Mouse (Mus musculus) liver, postnatal 0 days (tissue): Measurements from ENCODE around the gene Sephs1. TPM values are rescaled to one million over a fixed set of nuclear protein-coding genes. Genes with fewer than 3 reads are reported as not detected.

ENCODE experiments used
- ATAC-seq: fragments of 200-750 bp; cut with Nextera tagmentation; 2 replicates; pipeline ENCODE4 v1.8.0; 2017; ENCODE audit warnings: mild to moderate bottlenecking, moderate library complexity
- DNase-seq: peaks from one replicate; pipeline ENCODE4 v3.0.0-alpha.2; 2016
- H3K27ac ChIP-seq: fragments of 300-500 bp; sonication (generic); 2 replicates; pipeline ENCODE4 v1.5.1; 2014; ENCODE audit warnings: antibody characterized with exemption, moderate library complexity, mild to moderate bottlenecking, low read depth
- H3K27me3 ChIP-seq: fragments of 300-500 bp; sonication (generic); 2 replicates; pipeline ENCODE4 v1.6.1; 2014; ENCODE audit warnings: low read length, control low read depth, mixed read lengths; ENCODE audit not compliant: insufficient read depth
- H3K36me3 ChIP-seq: fragments of 300-500 bp; sonication (generic); replicated peaks from 2 replicates; pipeline ENCODE4 v1.6.1; 2014; ENCODE audit warnings: mild to moderate bottlenecking, control low read depth, low read length, moderate library complexity, mixed read lengths; ENCODE audit not compliant: insufficient read depth
- H3K4me1 ChIP-seq: fragments of 300-500 bp; sonication (generic); 2 replicates; pipeline ENCODE4 v1.6.1; 2014; ENCODE audit warnings: antibody characterized with exemption, mild to moderate bottlenecking, control low read depth; ENCODE audit not compliant: insufficient read depth
- H3K4me2 ChIP-seq: fragments of 300-500 bp; sonication (generic); 2 replicates; pipeline ENCODE4 v1.6.1; 2014; ENCODE audit warnings: low read depth, mild to moderate bottlenecking, low read length, moderate library complexity, mixed read lengths
- H3K4me3 ChIP-seq: fragments of 300-500 bp; sonication (generic); 2 replicates; pipeline ENCODE4 v1.5.1; 2014; ENCODE audit warnings: low read depth, low read length
- H3K9ac ChIP-seq: fragments of 300-500 bp; sonication (generic); replicated peaks from 2 replicates; pipeline ENCODE4 v1.6.1; 2014; ENCODE audit warnings: mild to moderate bottlenecking, moderate library complexity
- H3K9me3 ChIP-seq: fragments of 300-500 bp; sonication (generic); 2 replicates; pipeline ENCODE4 v1.6.1; 2016; ENCODE audit warnings: mild to moderate bottlenecking, control low read depth, low read length, mixed read lengths
- CTCF ChIP-seq: sonication (generic); IDR thresholded peaks from 2 replicates; pipeline ENCODE4 v1.5.1; 2016; ENCODE audit warnings: antibody characterized with exemption, low read depth
- EP300 ChIP-seq: IDR thresholded peaks from 2 replicates; pipeline ENCODE4 v1.6.1; 2016; ENCODE audit warnings: antibody characterized with exemption, low read depth, mild to moderate bottlenecking
- WGBS: fragments of 180-500 bp; shearing (Covaris S2); extraction: QIAGEN DNeasy Blood & Tissue Kit; methylation state at CpG from one replicate; pipeline ENCODE4 v1.1.7; 2014; ENCODE audit not compliant: insufficient replicate concordance; 5-methylcytosine and 5-hydroxymethylcytosine counted together
- polyA plus RNA-seq: library from polyadenylated mRNA; unstranded; fragments of >200 nt; fragmentation: Nextera tagmentation; extraction: Ambion mirVana; gene quantifications from 2 replicates; pipeline ENCODE4 v1.2.1, GENCODE M21; 2015

The Sephs1 gene
- polyA plus RNA-seq, 1 experiment from 2014 or later = 23.8 TPM

GRCm38 (mm10) chr2:4880737-4881349 is 521 bp upstream of the Sephs1 start:
- 6% methylated on average over 20 of the region's 20 CpGs for WGBS
- Histone ChIP-seq H3K4me1 (peaks cover 19% of the 10 kb centered on the region), H3K4me2 (peak overlapping the region; percentile 71), H3K9me3 (no peaks in the 10 kb centered on the region), H3K9ac (peak overlapping the region; percentile 99), H3K4me3 (peak overlapping the region; percentile 74), H3K27ac (peak overlapping the region; percentile 99; the same call in 1 of the 2 replicates), H3K36me3 (peaks cover 4% of the 10 kb centered on the region), H3K27me3 (peaks cover 4% of the 10 kb centered on the region; the same call in 1 of the 2 replicates)
- ATAC-seq = peak; percentile 18
- DNase-seq = no peak
- no peak for TF ChIP-seq CTCF
- no peak for TF ChIP-seq EP300

GRCm38 (mm10) chr2:4882249-4882791 is 956 bp downstream of the Sephs1 start:
- H3K4me3 ChIP-seq = peak overlapping the region; percentile 74

DNA sequence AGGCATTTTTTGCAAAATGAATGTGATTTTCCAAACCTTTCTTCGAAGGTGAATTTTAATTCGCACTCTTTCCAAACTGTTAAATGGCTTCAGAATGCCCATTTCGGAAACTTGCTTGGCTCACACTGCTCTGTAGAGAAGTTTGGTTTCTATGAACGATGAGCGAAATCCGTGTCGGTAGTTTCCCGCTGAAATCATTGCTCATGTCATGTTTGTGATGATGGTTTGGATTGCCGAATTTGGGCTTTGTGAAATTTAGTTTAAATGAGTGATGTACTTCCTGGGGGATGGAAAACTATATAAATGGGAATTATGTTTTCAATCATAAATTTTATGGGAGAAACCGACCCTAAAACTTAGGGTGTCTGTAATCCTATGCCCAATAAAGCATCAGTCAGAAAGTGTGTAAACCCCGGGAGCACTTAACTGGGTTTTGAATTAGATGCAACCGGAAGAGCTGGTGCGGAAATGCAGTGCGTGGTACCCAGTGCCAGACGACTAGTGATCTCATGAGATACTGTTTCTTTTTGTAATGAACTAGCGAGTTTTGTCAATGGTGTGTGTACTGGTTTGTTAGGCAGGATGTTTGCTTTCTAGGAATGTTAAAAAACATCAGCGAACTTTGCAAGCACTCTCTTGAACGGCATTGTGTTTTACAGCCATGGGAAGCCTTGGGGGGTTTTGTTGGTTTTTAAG is 1.8 kb downstream of the Sephs1 start:
- Histone ChIP-seq H3K4me3 (peak overlapping the region; percentile 74), H3K27me3 (no peaks in the 10 kb centered on the region), H3K9ac (peak overlapping the region; percentile 99), H3K4me2 (peak overlapping the region; percentile 71), H3K9me3 (no peaks in the 10 kb centered on the region), H3K27ac (peak overlapping the region; percentile 99), H3K36me3 (peaks cover 21% of the 10 kb centered on the region), H3K4me1 (peaks cover 19% of the 10 kb centered on the region)
- no peak for DNase-seq
- 2% methylated on average over 18 of the region's 18 CpGs for WGBS
- ATAC-seq = no peak
- no peak for TF ChIP-seq EP300

More at GRCm38 (mm10) chr2:4882249-4882791, 956 bp downstream of the Sephs1 start:
- Histone ChIP-seq H3K27me3 (peaks cover 1% of the 10 kb centered on the region; the same call in 1 of the 2 replicates), H3K27ac (peak overlapping the region; percentile 99), H3K9ac (peak overlapping the region; percentile 99), H3K4me1 (peaks cover 19% of the 10 kb centered on the region), H3K36me3 (peaks cover 13% of the 10 kb centered on the region), H3K9me3 (no peaks in the 10 kb centered on the region), H3K4me2 (peak overlapping the region; percentile 71)
- TF ChIP-seq CTCF = no peak
- no peak for TF ChIP-seq EP300
- ATAC-seq = peak; percentile 40
- under 1% methylated on average over 34 of the region's 63 CpGs for WGBS
- DNase-seq = peak; percentile 71

GRCm38 (mm10) chr2:4886896-4887295 is 5.5 kb downstream of the Sephs1 start:
- no peak for TF ChIP-seq EP300
- TF ChIP-seq CTCF = no peak
- no peak overlapping the region for H3K4me2 ChIP-seq
- 81% methylated on average over 6 of the region's 6 CpGs for WGBS
- H3K9me3 ChIP-seq = no peaks in the 10 kb centered on the region
- H3K27me3 ChIP-seq = no peaks in the 10 kb centered on the region
- peaks cover 14% of the 10 kb centered on the region for H3K4me1 ChIP-seq
- no peak overlapping the region for H3K9ac ChIP-seq
- peaks cover 47% of the 10 kb centered on the region for H3K36me3 ChIP-seq
- H3K4me3 ChIP-seq = no peak overlapping the region
- ATAC-seq = no peak
- DNase-seq = no peak
- H3K27ac ChIP-seq = no peak overlapping the region

- Histone ChIP-seq H3K9ac (no peak overlapping the region), H3K27ac (peak overlapping the region; percentile 57), H3K4me2 (no peak overlapping the region), H3K36me3 (peaks cover 68% of the 10 kb centered on the region), H3K4me3 (no peak overlapping the region), H3K27me3 (no peaks in the 10 kb centered on the region), H3K9me3 (no peaks in the 10 kb centered on the region), H3K4me1 (no peaks in the 10 kb centered on the region)
- WGBS = 77% methylated on average over 2 of the region's 2 CpGs
- TF ChIP-seq EP300 (no peak), CTCF (no peak)
- DNase-seq (no peak), ATAC-seq (peak; percentile 74)
Measured at GRCm38 (mm10) chr2:4895598-4895997, 14.2 kb downstream of the Sephs1 start.

- ATAC-seq (no peak), DNase-seq (no peak)
- H3K9me3 ChIP-seq = no peaks in the 10 kb centered on the region
- H3K9ac ChIP-seq = no peak overlapping the region
- no peaks in the 10 kb centered on the region for H3K4me1 ChIP-seq
- H3K27ac ChIP-seq = no peak overlapping the region
- no peak overlapping the region for H3K4me3 ChIP-seq
- H3K36me3 ChIP-seq = peaks cover 64% of the 10 kb centered on the region
- no peaks in the 10 kb centered on the region for H3K27me3 ChIP-seq
- no peak overlapping the region for H3K4me2 ChIP-seq
- 94% methylated on average over 4 of the region's 4 CpGs for WGBS
- TF ChIP-seq CTCF (peak; percentile 29), EP300 (no peak)
Measured at GRCm38 (mm10) chr2:4896970-4897369, 15.6 kb downstream of the Sephs1 start.
